Mouse (Mus musculus) heart, postnatal 14 days (tissue): ENCODE results near the gene Vav3. TPM values are rescaled to one million over a fixed set of nuclear protein-coding genes. Genes with fewer than 3 reads are reported as not detected.

Experiments
- DNase-seq, 2 experiments: peaks; one replicate each; pipeline ENCODE4 v3.0.0; 2021 to 2022
- intact Hi-C: fragments of 180-260 bp; cut with DNase I; formaldehyde crosslinking; loops from one replicate; pipeline ENCODE4 v1.15.1; 2025
- long read RNA-seq, 2 experiments: library from polyadenylated mRNA; stranded (forward); transcript quantifications; one replicate each; pipeline ENCODE4 v2.0.0; 2021
- total RNA-seq, 2 experiments: library from RNA; stranded (reverse); gene quantifications; 2 replicates each; pipeline ENCODE4 v1.2.3; 2021

Gene Vav3
- 1 to 10 TPM; 9.2 to 9.4 TPM for total RNA-seq
- long read RNA-seq, experiment 1, full-length matches to known transcripts: 4 of 4 reads
- long read RNA-seq, experiment 1, partial matches to known transcripts: 0 of 4 reads
- long read RNA-seq, experiment 1, other reads (novel, unspliced or antisense): 0 of 4 reads
- long read RNA-seq, experiment 2, partial matches to known transcripts: 3 of 3 reads
- long read RNA-seq, experiment 2, other reads (novel, unspliced or antisense): 0 of 3 reads

- intact Hi-C loops: loop anchor here (2.0 to 5.0 kb wide), 4 partner anchors 47 to 150 kb away; no protein-coding TSS in a partner anchor
- peak; percentile 74 to 84 for DNase-seq
Observed at GRCm38 (mm10) chr3:109340274-109341070, at the start of gene Vav3. Vav3 (plus strand) TSS chr3:109340653.

- no peak for DNase-seq
- intact Hi-C loops: no loop called here
Observed at GRCm38 (mm10) chr3:109298857-109299256, 41.6 kb upstream of the Vav3 start.

DNA sequence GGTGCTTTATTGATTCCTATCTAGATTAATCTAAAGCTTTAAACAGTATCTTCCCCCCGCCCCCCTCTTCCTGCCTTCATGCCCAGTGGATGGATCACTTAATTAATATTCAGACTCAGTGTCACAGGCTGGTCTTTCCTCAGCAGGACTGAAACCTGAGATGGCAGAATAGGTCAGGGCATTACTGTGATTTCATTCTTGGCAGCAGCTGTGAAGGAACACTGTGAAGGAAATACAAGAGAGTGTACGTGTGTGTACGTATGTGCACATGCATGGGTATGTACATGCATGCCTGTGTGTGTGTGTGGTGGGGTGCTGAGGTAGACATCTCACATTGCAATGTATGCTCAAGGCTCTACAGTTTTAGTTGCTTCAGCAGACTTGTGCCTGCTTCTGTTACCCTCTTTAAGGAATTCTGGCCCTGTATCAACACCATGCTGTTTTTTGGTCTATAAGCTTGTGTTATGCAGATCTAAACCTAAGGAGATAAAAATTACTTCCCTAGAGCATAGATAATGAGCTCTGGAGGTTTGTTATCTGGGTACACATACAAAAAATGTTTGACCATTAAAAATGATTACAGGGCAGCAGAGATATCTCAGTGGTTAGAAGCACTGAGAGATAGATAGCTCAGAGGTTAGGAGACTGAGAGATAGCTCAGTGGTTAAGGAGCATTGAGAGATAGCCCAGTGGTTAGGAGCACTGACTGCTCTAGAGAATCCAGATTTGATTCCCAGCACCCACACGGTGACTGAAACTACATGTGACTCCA is 41.0 kb upstream of the Vav3 start:
- intact Hi-C loops: no loop called here
- DNase-seq: no peak

DNA sequence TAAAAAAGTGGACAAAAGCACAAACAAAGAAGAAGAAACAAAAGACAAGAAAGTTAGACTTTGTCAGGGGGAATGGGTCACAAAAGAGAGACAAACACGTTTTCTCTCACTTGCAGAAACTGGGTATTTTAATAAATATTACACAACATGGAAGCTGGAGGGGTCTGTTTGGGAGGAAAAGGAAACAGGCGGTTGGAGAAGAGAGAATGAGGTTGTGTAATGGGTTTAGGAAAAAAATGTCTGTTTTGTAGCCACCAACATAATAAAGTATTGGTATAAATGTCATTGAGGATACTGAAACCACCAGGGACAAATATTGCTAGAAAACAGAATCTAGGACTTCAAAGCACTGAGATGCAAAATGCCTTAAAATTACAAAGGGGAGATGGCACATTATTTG is 38.4 kb upstream of the Vav3 start:
- no peak for DNase-seq

GRCm38 (mm10) chr3:109307406-109307805 is 33.0 kb upstream of the Vav3 start:
- intact Hi-C loops: no loop called here
- no peak for DNase-seq

More for the DNA sequence above, 38.4 kb upstream of the Vav3 start:
- intact Hi-C loops: no loop called here

GRCm38 (mm10) chr3:109308468-109308867 is 32.0 kb upstream of the Vav3 start:
- no peak for DNase-seq
- intact Hi-C loops: no loop called here

DNA sequence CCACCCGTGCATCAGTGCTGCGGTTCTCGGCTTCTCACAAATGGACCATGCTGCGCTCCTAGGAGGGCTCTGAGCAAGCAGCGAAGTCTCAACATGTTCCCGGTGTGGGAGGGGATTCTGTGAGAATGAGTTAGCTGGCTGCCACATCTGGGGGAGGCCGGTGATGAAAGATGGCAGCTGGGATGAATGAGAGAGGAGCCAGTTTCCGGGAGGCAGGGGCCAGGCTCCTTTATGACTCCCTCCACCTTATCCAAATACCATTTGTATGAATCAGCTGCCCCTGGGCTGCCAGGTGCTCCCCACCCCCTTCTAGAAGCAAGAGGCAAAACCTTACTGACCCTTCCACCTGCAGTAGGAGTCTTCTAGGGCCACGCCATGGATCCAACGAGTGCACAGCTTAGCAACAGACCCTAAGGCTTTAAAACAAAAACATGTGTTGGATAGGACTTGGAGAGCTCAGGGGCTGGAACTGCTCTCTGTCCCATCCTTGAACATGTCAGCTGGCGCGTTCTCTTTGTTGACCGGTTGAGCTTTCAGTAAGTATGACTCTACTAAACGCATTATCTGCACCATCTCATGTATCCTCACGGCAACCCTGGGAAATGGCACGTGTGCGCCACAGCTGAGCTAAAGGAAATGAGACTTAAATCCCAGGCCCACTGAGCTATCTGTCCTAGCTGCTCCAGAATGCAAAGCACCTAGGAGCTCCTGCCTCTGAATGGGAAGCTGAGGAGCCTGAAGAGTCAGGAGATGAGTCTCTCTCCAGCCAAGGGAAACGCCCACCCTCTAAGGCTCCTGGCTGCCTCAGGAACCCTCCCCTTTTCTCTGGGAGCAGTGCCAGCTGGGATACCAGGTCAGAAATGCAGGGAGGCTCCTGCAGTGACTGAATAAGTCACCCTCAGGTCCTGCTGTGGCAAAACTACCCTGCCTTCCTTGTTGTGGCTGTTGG is 30.9 kb upstream of the Vav3 start:
- intact Hi-C loops: no loop called here
- peak; percentile 62 to 75 for DNase-seq

GRCm38 (mm10) chr3:109311172-109311824 is 29.2 kb upstream of the Vav3 start:
- intact Hi-C loops: no loop called here

DNA sequence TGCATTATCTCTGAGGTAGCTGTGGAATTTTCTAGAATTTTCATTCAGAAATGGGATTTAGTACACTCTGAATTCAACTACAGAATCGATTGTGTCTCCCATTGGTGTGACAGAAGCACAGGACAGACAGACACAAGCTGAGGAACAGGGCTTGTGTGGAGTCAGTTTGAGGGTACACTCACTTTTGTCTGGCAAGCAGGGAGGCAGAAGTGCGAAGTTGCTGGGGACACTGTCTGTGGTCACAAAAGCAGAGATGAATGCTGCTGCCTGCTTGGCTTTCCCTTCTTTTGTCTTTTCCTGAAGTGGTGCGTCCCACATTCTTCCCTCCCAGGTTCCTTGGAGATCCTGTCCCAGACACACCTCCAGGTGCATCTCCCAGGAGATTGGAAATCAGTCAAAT is 28.6 kb upstream of the Vav3 start:
- intact Hi-C loops: no loop called here

More at GRCm38 (mm10) chr3:109311172-109311824, 29.2 kb upstream of the Vav3 start:
- DNase-seq: no peak

DNA sequence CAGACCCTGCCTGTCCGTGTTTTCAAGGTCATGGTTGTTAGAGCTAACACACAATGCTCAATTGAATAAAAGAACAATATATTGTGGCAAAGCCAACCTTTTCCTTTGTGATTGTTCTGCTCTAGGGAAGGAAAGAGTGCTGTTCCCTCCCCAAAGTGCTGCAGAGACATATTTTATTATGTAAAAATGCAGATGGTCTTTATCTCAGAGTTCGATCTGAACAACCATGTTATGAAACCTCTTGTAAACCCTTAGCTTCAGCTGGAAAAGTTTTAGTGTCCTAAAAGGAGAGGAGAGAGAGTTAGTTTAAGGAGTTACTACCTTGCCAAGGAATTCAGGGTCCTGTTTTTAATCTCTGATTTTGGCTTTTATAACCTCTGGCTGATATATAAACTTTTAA is 27.0 kb upstream of the Vav3 start:
- no peak for DNase-seq
- intact Hi-C loops: no loop called here

More for the DNA sequence above, 28.6 kb upstream of the Vav3 start:
- DNase-seq: no peak

- DNase-seq: no peak
- intact Hi-C loops: no loop called here
Observed at GRCm38 (mm10) chr3:109322225-109322624, 18.2 kb upstream of the Vav3 start.

- DNase-seq: no peak
- intact Hi-C loops: no loop called here
Observed at GRCm38 (mm10) chr3:109323447-109324300, 16.8 kb upstream of the Vav3 start.

DNA sequence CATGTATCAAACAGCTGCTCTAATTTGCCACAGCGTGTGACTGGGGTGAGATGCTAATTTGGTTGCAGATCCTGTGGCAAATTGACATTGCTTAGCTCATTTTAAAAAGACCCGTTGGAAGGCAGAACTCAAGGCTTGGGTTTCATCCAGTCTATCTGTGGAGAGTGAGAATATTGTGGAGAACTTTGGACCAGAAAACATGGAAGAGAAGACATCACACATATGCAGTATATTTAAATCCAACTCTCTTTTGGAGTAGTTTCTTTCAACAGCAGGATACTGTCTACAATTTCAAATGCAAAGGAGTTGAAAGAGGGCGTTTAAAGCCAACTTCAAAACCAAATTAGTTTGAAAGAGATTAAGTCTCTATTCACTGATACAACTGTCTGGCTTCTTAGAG is 13.3 kb upstream of the Vav3 start:
- DNase-seq: no peak
- intact Hi-C loops: no loop called here

- DNase-seq: no peak
- intact Hi-C loops: no loop called here
Observed at GRCm38 (mm10) chr3:109332755-109333154, 7.7 kb upstream of the Vav3 start.

- intact Hi-C loops: no loop called here
Observed at GRCm38 (mm10) chr3:109335470-109335869, 5.0 kb upstream of the Vav3 start.

GRCm38 (mm10) chr3:109339290-109339689 is 1.2 kb upstream of the Vav3 start:
- no peak for DNase-seq
- intact Hi-C loops: no loop called here

More at GRCm38 (mm10) chr3:109335470-109335869, 5.0 kb upstream of the Vav3 start:
- DNase-seq: no peak

DNA sequence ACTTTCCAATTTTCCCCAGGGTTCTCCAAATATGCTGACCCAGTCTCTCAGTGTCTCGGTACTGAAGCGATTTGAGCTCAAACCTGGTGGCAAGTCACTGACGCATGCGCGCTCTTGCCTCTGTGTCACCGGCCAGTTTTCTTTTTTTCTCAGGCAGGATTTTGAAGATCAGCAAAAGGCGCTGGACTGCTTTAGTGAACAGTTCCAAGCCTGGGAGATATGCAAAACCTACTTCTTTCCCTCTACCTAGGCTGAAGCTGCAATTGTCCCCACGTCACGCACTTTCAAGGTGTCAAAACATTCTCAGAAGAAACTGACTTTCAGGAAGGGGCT is 546 bp upstream of the Vav3 start:
- DNase-seq: peak; percentile 68
- intact Hi-C loops: loop anchor here (2.0 to 5.0 kb wide), 4 partner anchors 47 to 151 kb away; no protein-coding TSS in a partner anchor

DNA sequence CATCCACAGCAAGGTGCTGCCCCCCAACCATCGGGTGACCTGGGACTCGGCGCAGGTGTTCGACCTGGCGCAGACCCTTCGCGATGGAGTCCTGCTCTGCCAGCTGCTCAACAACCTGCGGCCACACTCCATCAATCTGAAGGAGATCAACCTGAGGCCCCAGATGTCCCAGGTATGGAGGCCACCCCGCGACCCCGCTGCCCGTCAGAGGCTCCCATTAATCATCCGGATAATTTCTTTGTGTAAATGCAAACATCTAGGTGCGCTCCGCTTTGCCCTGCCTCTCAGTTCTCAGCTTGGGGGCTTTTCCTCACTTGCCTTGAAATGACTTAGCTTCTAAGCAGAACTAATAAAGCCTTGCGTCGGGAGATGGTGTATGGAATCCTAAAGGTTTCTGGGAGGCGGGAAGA is 623 bp downstream of the Vav3 start:
- no peak for DNase-seq
- intact Hi-C loops: loop anchor here (2.0 to 5.0 kb wide), 4 partner anchors 46 to 150 kb away; no protein-coding TSS in a partner anchor
